Mouse (Mus musculus): ENCODE results near the gene Gsdma2. TPM values are rescaled to one million over a fixed set of nuclear protein-coding genes. Genes with fewer than 3 reads are reported as not detected.

The Gsdma2 gene
- total RNA-seq, 4 experiments from 2014 or later = 0.25 TPM; not detected in 3

DNA sequence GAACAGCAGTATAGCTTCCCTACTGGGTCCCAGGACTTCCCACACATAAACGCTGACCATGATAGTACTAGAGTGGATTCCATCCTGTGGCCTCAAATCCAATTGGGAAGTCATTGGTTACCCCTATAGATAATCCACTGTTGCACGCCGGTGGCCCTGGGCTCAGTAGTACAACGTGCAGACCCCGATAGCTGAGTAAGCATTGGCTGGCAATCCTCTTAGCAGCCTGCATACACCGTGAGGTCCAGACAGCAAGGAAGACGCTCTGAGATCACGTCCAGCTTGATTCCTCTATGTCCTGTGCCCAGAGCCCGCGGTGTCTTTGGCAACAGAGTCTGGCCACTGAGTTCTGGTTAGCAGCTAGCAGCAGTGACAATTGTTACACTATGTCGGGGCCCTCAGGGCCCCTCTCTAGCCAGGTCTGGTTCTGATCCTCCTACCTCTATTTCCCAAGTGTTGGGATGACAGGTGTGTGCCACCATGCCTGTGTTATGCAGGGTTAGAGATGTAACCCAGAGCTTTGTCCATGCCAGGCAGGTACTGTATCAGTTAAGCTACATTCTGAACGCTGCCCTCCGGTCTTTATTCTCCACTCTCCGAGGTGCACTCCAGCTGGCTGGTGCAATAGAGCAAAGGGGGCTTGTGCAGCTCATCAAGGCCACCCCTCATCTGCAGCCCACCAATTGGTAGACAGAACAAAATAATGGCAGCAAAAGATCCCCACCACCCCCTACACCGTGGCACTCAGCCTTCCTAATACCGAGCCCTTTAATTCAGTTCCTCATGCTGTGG is 52.5 kb downstream of the Gsdma2 start:
- DNase-seq (ENCODE audit: low spot score) = no peak

GRCm38 (mm10) chr11:98699911-98700310 is 53.4 kb downstream of the Gsdma2 start:
- peak; percentile 81 for DNase-seq (ENCODE audit: low spot score)

GRCm38 (mm10) chr11:98701213-98701670 is 54.7 kb downstream of the Gsdma2 start, which contains the start of gene Csf3:
Gene Csf3, plus strand, starts transcription at chr11:98701263.
- DNase-seq (ENCODE audit: low spot score) = no peak

- no peak for DNase-seq (ENCODE audit: low spot score)
Measured at GRCm38 (mm10) chr11:98702323-98702722, 55.8 kb downstream of the Gsdma2 start.

DNA sequence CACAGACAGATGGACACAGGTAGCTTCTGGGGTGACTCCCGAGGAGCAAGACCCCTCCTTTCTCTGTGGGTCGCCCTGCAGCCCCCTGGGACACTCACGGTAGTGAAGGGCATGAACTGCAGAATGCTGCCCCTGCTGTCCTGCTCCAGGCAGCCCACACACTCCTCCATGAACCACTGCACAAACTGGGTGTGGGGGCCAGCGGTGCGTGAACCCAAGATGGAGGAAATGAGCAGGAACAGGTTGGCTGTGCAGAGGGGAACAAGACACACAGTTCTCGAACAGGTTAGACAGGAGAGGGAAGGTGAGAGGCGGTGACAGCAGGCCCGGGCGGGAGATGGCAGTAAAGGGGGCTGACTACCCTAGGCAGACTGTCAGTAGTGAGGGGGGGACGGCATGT is 58.5 kb downstream of the Gsdma2 start:
- no peak for DNase-seq (ENCODE audit: low spot score)

Other genes with a start within 250 kb of the Gsdma2 start
- 1 to 10 TPM; 8.2 to 9.6 (median 8.9) TPM for gene Pgap3, start 246.3 kb upstream of the Gsdma2 start, total RNA-seq (2022)
- gene Erbb2, start 234.3 kb upstream of the Gsdma2 start, total RNA-seq (2022) = 1 to 10 TPM; 5.4 to 9.1 (median 8.0) TPM
- gene Mien1, start 207.8 kb upstream of the Gsdma2 start, total RNA-seq (2022) = 10 to 100 TPM; 66.9 to 78.4 (median 71.0) TPM
- gene Grb7, start 200.4 kb upstream of the Gsdma2 start, total RNA-seq (2022) = under 1 TPM in 1 of 4 experiments, not detected in 3; 0.19 TPM
- 1 to 10 TPM in 2 of 4 experiments, under 1 TPM in 2; 0.47 to 1.3 (median 0.86) TPM for gene Ikzf3, start 100.7 kb upstream of the Gsdma2 start, total RNA-seq (2022)
- not detected for gene Zpbp2, start 95.7 kb upstream of the Gsdma2 start, total RNA-seq (2022)
- gene Ormdl3, start 59.4 kb upstream of the Gsdma2 start, total RNA-seq (2022) = 10 to 100 TPM; 39.7 to 46.4 (median 43.1) TPM
- gene Lrrc3c, start 48.5 kb upstream of the Gsdma2 start, total RNA-seq (2022) = not detected
- gene Gm12355, start 21.1 kb upstream of the Gsdma2 start, total RNA-seq (2022) = 10 to 100 TPM in 1 of 4 experiments, 1 to 10 TPM in 3; 4.8 to 12.3 (median 7.9) TPM
- 1 to 10 TPM; 1.6 to 3.4 (median 2.8) TPM for gene Gsdma3, start 20.4 kb upstream of the Gsdma2 start, total RNA-seq (2022)
- gene Gsdma, start 17.6 kb downstream of the Gsdma2 start, total RNA-seq (2022) = under 1 TPM in 2 of 4 experiments, not detected in 2; 0.14 to 0.16 TPM
- gene Psmd3, start 35.8 kb downstream of the Gsdma2 start, total RNA-seq (2022) = 100 to 1,000 TPM in 1 of 4 experiments, 10 to 100 TPM in 3; 95.0 to 106 (median 99.1) TPM
- gene Csf3, start 54.5 kb downstream of the Gsdma2 start, total RNA-seq (2022) = not detected
- 10 to 100 TPM; 44.4 to 49.9 (median 46.8) TPM for gene Med24, start 82.7 kb downstream of the Gsdma2 start, total RNA-seq (2022)
- gene Thra, start 93.9 kb downstream of the Gsdma2 start, total RNA-seq (2022) = 10 to 100 TPM; 92.5 to 98.4 (median 95.1) TPM
- 100 to 1,000 TPM in 2 of 4 experiments, 10 to 100 TPM in 2; 81.4 to 121 (median 101) TPM for gene Nr1d1, start 128.6 kb downstream of the Gsdma2 start, total RNA-seq (2022)
- 10 to 100 TPM; 72.1 to 84.3 (median 78.7) TPM for gene Msl1, start 148.8 kb downstream of the Gsdma2 start, total RNA-seq (2022)
- 10 to 100 TPM; 16.0 to 20.9 (median 17.8) TPM for gene Casc3, start 158.1 kb downstream of the Gsdma2 start, total RNA-seq (2022)
- 1 to 10 TPM in 1 of 4 experiments, under 1 TPM in 3; 0.38 to 1.1 (median 0.76) TPM for gene Rapgefl1, start 190.0 kb downstream of the Gsdma2 start, total RNA-seq (2022)
- 10 to 100 TPM in 3 of 4 experiments, 1 to 10 TPM in 1; 9.4 to 12.6 (median 11.5) TPM for gene Wipf2, start 216.9 kb downstream of the Gsdma2 start, total RNA-seq (2022)

Data from heart, adult 8-10 months (tissue).